Mouse (Mus musculus) liver, adult 10 weeks (tissue): ENCODE measurements around the gene Olfr1032. TPM values are rescaled to one million over a fixed set of nuclear protein-coding genes. Genes with fewer than 3 reads are reported as not detected.

Experiments
- polyA plus RNA-seq: library from polyadenylated mRNA; stranded (reverse); fragments of 350-450 nt; fragmentation: Illumina TruSeq; extraction: RNeasy Lipid Tissue Mini Kit (QIAGEN cat#74804); gene quantifications from one replicate; pipeline ENCODE4 v1.2.3, GENCODE M21; 2014; ENCODE audit warnings: low read depth, low replicate concordance

The Olfr1032 gene
- not detected for polyA plus RNA-seq

GRCm38 (mm10) chr2:86005240-86005639 is at the start of gene Olfr1032:
Olfr1032 (plus strand) TSS chr2:86005540.

DNA sequence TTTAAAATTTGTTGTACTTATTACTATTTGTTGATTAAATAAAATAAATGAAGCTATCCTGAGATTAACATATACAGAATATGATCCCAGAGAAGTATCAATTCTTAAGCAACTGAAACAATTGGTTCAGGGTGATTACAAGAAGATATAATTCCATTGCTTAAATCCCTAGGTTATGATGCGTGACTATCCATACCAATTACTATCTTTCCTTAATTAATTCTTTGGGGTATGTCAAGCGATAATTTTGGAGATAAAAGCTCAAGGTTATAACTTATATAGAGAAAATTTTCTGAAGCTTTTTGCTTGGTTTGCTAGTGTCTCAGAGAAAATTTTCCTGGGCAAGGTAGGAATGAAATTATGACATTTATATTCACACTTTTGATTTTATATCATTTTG is 31.7 kb upstream of the Olfr1032 start, which contains the start of gene Olfr1029:
TSS of gene Olfr1029 (plus strand) at position 301 of the 400 bp plus-strand sequence.

DNA sequence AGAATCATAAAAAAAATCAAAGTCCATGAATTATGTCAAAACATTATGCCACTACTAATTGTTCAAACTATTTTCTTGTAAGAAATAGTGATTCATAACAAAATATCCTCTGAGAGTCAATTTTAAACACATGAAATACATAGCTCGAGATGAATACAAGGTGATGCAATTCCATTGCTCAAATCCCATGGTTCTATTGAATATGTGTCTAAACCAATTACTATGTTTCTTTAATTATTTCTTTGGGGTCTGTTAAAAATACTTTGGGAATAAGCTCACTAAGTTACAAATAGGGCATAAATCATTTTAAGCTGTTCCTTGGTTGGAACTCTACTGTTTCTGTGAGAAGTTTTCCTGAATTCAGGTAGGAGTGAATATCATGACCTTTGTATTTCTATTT is 26.4 kb upstream of the Olfr1032 start, which contains the start of gene Olfr1030:
TSS of gene Olfr1030 (plus strand) at position 301 of the 400 bp plus-strand sequence.

DNA sequence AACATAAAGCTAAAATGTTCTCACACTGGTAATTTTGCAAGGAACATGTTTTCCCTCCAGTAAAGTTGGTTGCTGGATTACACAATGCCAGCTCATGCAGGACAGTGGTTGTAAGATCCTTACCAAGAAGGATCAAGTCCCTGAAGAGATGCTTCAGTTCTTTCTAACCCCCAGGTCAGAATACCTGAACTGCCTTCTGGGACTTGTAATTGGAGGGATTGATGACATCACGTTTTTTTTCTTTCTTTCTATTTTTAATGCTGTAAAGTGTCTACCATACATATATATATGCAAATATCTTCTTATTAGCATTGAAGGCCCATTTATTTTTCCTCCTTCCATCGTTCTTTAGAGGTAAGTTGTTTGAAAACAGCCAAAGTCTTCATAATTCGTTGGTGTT is 15.3 kb upstream of the Olfr1032 start, which contains the start of gene Olfr1031:
TSS of gene Olfr1031 (plus strand) at position 301 of the 400 bp plus-strand sequence.

DNA sequence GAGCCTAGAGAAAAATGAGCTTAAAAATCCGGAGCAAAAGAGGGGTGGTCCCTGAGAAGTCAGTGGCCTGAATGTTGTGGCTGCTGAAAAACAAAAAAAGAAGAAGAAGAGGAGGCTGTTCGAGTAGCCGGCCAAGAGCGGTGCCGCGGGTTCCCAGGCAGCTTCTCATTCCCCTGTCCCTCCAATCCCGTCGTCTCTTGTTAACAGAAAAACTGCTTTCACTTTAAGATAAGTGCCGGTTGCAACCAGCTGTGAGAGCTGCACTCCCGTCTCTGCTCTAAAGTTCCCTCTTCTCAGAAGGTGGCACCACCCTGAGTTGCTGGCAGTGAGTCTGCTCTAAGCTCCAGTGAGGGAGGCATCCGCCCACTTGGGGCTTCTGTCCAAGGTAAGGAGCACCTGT is 15.1 kb downstream of the Olfr1032 start, which contains the start of gene Olfr1033:
TSS of gene Olfr1033 (plus strand) at position 228 of the 400 bp plus-strand sequence.

GRCm38 (mm10) chr2:86045561-86045960 is 40.2 kb downstream of the Olfr1032 start, which contains the start of gene Olfr1034:
Olfr1034 (plus strand) TSS chr2:86045861.

Other genes with a start within 250 kb of the Olfr1032 start
- not detected for gene Olfr1012, start 242.8 kb upstream of the Olfr1032 start, polyA plus RNA-seq
- gene Olfr1013, start 238.4 kb upstream of the Olfr1032 start, polyA plus RNA-seq = not detected
- not detected for gene Olfr1014, start 232.8 kb upstream of the Olfr1032 start, polyA plus RNA-seq
- not detected for gene Olfr1015, start 223.5 kb upstream of the Olfr1032 start, polyA plus RNA-seq
- not detected for gene Olfr1016, start 203.0 kb upstream of the Olfr1032 start, polyA plus RNA-seq
- gene Olfr1018, start 187.1 kb upstream of the Olfr1032 start, polyA plus RNA-seq = not detected
- gene Olfr1019, start 160.1 kb upstream of the Olfr1032 start, polyA plus RNA-seq = not detected
- gene Olfr1020, start 158.5 kb upstream of the Olfr1032 start, polyA plus RNA-seq = not detected
- gene Olfr1022, start 136.9 kb upstream of the Olfr1032 start, polyA plus RNA-seq = not detected
- gene Olfr1023, start 119.9 kb upstream of the Olfr1032 start, polyA plus RNA-seq = not detected
- not detected for gene Olfr1024, start 100.5 kb upstream of the Olfr1032 start, polyA plus RNA-seq
- gene Olfr1025-ps1, start 90.3 kb upstream of the Olfr1032 start, polyA plus RNA-seq = not detected
- gene Olfr1026, start 84.0 kb upstream of the Olfr1032 start, polyA plus RNA-seq = not detected
- gene Olfr1028, start 55.1 kb upstream of the Olfr1032 start, polyA plus RNA-seq = not detected
- 0.13 TPM for gene Olfr1029, start 31.6 kb upstream of the Olfr1032 start, polyA plus RNA-seq
- gene Olfr1030, start 26.3 kb upstream of the Olfr1032 start, polyA plus RNA-seq = not detected
- not detected for gene Olfr1031, start 15.2 kb upstream of the Olfr1032 start, polyA plus RNA-seq
- 14.7 TPM for gene Olfr1033, start 15.1 kb downstream of the Olfr1032 start, polyA plus RNA-seq
- gene Olfr1034, start 40.3 kb downstream of the Olfr1032 start, polyA plus RNA-seq = 5.8 TPM
- gene Olfr1036, start 68.5 kb downstream of the Olfr1032 start, polyA plus RNA-seq = not detected
- not detected for gene Olfr1037, start 81.8 kb downstream of the Olfr1032 start, polyA plus RNA-seq
- gene Olfr1039, start 130.4 kb downstream of the Olfr1032 start, polyA plus RNA-seq = not detected
- not detected for gene Olfr1040, start 141.2 kb downstream of the Olfr1032 start, polyA plus RNA-seq
- not detected for gene Olfr1042, start 156.3 kb downstream of the Olfr1032 start, polyA plus RNA-seq
- not detected for gene Olfr1043, start 162.0 kb downstream of the Olfr1032 start, polyA plus RNA-seq
- gene Olfr1044, start 172.3 kb downstream of the Olfr1032 start, polyA plus RNA-seq = not detected
- gene Olfr52, start 180.1 kb downstream of the Olfr1032 start, polyA plus RNA-seq = not detected
- not detected for gene Olfr1045, start 197.5 kb downstream of the Olfr1032 start, polyA plus RNA-seq
- not detected for gene Olfr1046, start 213.8 kb downstream of the Olfr1032 start, polyA plus RNA-seq
- not detected for gene Olfr1047, start 225.9 kb downstream of the Olfr1032 start, polyA plus RNA-seq
- not detected for gene Olfr1048, start 234.7 kb downstream of the Olfr1032 start, polyA plus RNA-seq